Mouse (Mus musculus) olfactory bulb, adult 2 months (tissue): Measurements from ENCODE around the gene Rpf2.

Experiments used
- CTCF ChIP-seq: fragments of 200-500 bp; IDR thresholded peaks from 2 replicates; pipeline ENCODE4 v1.5.1; 2012; ENCODE audit warnings: low read depth, mild to moderate bottlenecking, low read length, moderate library complexity; ENCODE audit not compliant: insufficient read depth
- POLR2A ChIP-seq: fragments of 200-500 bp; IDR thresholded peaks from 2 replicates; pipeline ENCODE4 v1.6.1; 2012; ENCODE audit warnings: mild to moderate bottlenecking, low read depth, low read length, moderate library complexity; ENCODE audit not compliant: insufficient read depth

DNA sequence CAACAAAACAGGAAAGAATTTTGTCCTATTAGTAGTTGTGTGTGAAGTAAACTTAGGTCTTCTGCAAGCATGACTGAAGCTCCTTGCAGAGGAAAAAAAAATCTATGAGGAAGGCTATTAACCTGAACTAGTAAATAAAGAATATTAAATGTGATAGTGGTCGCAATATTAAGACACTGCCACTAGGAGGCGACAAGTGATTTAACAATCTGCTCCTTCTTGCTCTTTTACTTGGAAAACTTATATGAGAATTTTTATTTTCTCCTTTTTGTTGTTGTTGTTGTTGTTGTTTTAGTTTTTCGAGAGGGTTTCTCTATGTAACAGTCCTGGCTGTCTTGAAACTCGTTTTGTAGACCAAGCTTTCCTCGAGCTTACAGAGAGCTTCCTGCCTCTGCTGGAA, 12.1 kb upstream of the Rpf2 start:
- TF ChIP-seq CTCF (no peak), POLR2A (no peak)
